Mouse (Mus musculus) small intestine, adult 2 months (tissue): ENCODE results near the gene Etv4.

Experiments
- CTCF ChIP-seq: fragments of 200-500 bp; IDR thresholded peaks from 2 replicates; pipeline ENCODE4 v1.5.1; 2012; ENCODE audit warnings: low read depth, mild to moderate bottlenecking, control low read depth, inconsistent platforms, low read length, moderate library complexity, mixed read lengths; ENCODE audit not compliant: insufficient replicate concordance, insufficient read length; ENCODE audit errors: extremely low read depth
- POLR2A ChIP-seq: fragments of 200-500 bp; IDR thresholded peaks from 2 replicates; pipeline ENCODE4 v1.6.1; 2012; ENCODE audit warnings: low read depth, mild to moderate bottlenecking, control low read depth, inconsistent platforms, low read length, moderate library complexity

DNA sequence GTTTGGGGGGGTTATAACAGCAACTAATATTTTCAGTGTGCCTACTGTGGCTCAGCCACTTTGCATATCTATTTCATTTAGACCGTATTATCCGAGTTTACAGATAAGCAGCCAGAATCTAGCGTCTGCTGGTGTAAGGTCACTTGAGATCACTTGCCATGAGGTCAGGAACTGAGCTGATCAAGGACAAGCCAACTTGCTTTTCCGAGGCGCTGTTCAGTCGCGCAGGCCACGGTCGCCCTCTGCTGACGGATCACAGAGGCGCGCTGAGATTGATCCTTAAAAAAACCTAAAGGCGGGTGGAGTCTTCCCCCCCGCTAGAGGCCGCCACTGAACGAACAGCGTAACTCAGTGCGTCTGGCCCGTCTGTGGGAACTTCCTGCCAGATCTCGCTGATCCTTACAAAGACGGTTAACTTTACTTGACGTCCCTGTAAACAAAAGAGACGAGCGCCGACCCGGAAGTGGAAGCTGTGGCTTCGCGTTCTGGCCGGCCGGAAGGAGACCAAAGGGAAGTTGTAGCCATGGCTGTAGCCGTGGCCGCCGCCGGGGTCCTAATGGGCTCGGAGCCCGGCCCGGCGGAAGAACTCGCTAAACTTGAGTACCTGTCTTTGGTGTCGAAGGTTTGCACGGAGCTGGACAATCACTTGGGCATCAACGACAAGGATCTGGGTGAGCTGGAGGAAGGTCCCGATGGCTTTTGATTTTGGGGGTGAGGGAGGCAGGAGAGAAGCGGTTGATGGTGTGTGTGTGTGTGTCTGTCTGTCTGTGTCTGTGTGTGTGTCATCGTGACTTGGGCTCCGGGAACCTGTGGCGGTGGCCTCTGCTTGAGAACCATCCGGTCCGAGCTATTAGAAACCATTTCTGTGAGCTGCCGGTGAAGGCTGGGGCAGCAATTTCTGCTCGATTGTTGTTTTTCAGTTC, 52.4 kb downstream of the Etv4 start, which contains the start of gene Dhx8:
- TF ChIP-seq CTCF (peak; percentile 99), POLR2A (peak; percentile 82; the same call in 1 of the 2 replicates)
